Mouse (Mus musculus) lung, embryonic 14.5 days (tissue): ENCODE measurements around the gene Bud23. TPM values are rescaled to one million over a fixed set of nuclear protein-coding genes. Genes with fewer than 3 reads are reported as not detected.
A peak's percentile ranks its signal among the peaks of the same experiment; 100 is the strongest.

Experiments used
- ATAC-seq: fragments of 200-750 bp; cut with Nextera tagmentation; 2 replicates; pipeline ENCODE4 v1.8.0; 2017; ENCODE audit warnings: mild to moderate bottlenecking, moderate TSS enrichment, moderate library complexity; ENCODE audit not compliant: insufficient read depth
- DNase-seq: peaks from one replicate; pipeline ENCODE4 v3.0.0-alpha.2; 2015
- H3K27ac ChIP-seq: fragments of 300-500 bp; sonication (generic); 2 replicates; pipeline ENCODE4 v1.5.1; 2014; ENCODE audit warnings: low read depth, mild to moderate bottlenecking, moderate library complexity
- H3K27me3 ChIP-seq: fragments of 300-500 bp; sonication (generic); 2 replicates; pipeline ENCODE4 v1.6.1; 2014; ENCODE audit warnings: low read length, control low read depth; ENCODE audit not compliant: insufficient read depth
- H3K36me3 ChIP-seq: fragments of 300-500 bp; sonication (generic); 2 replicates; pipeline ENCODE4 v1.6.1; 2014; ENCODE audit warnings: control low read depth; ENCODE audit not compliant: insufficient read depth
- H3K4me1 ChIP-seq: fragments of 300-500 bp; sonication (generic); 2 replicates; pipeline ENCODE4 v1.6.1; 2014; ENCODE audit warnings: antibody characterized with exemption, control low read depth; ENCODE audit not compliant: insufficient read depth
- H3K4me2 ChIP-seq: fragments of 300-500 bp; sonication (generic); 2 replicates; pipeline ENCODE4 v1.6.1; 2014; ENCODE audit warnings: mild to moderate bottlenecking
- H3K4me3 ChIP-seq: fragments of 300-500 bp; sonication (generic); 2 replicates; pipeline ENCODE4 v1.5.1; 2014; ENCODE audit warnings: low read depth, low read length
- H3K9ac ChIP-seq: fragments of 300-500 bp; sonication (generic); 2 replicates; pipeline ENCODE4 v1.6.1; 2014
- H3K9me3 ChIP-seq: fragments of 300-500 bp; sonication (generic); 2 replicates; pipeline ENCODE4 v1.6.1; 2016; ENCODE audit warnings: low read depth, low read length, control low read depth
- CTCF ChIP-seq: IDR thresholded peaks from 2 replicates; pipeline ENCODE4 v1.5.1; 2016; ENCODE audit warnings: antibody characterized with exemption, low read depth
- WGBS: fragments of 180-500 bp; shearing (Covaris S2); extraction: QIAGEN DNeasy Blood & Tissue Kit; methylation state at CpG from one replicate; pipeline ENCODE4 v1.1.7; 2014; 5-methylcytosine and 5-hydroxymethylcytosine counted together
- polyA plus RNA-seq: library from polyadenylated mRNA; unstranded; fragments of >200 nt; fragmentation: Nextera tagmentation; extraction: Ambion mirVana; gene quantifications from 2 replicates; pipeline ENCODE4 v1.2.1, GENCODE M21; 2014

The Bud23 gene
- polyA plus RNA-seq, 1 experiment from 2014 or later, result 116 TPM

DNA sequence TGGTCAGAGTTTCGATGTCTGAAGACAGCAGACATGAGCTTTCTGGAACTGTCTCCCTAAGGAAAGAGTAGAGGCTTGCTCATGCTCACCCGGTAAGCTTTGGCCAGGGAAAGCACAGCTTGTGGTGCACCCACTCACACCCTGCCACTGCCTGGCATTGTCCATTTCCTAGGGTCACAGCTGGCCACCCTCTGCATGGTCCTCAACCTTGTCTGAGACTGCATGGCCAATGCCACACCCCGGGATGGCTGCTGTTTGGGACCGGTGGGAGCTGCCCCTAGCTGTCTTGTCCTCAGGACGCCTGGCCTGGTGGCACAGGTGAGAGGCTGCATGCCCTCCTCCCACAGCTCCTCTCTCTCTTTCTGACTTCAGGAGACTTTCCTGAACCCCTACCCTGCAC is 16.2 kb downstream of the Bud23 start:
- H3K36me3 ChIP-seq, result peaks cover 67% of the 10 kb centered on the region
- no peaks in the 10 kb centered on the region for H3K9me3 ChIP-seq
- H3K4me3 ChIP-seq, result no peak overlapping the region
- no peak overlapping the region for H3K4me2 ChIP-seq
- no peak overlapping the region for H3K9ac ChIP-seq
- 85% methylated on average over 5 of the region's 5 CpGs for WGBS
- ATAC-seq (no peak), DNase-seq (no peak)
- no peak for TF ChIP-seq CTCF
- no peaks in the 10 kb centered on the region for H3K4me1 ChIP-seq
- H3K27me3 ChIP-seq, result no peaks in the 10 kb centered on the region
- no peak overlapping the region for H3K27ac ChIP-seq

DNA sequence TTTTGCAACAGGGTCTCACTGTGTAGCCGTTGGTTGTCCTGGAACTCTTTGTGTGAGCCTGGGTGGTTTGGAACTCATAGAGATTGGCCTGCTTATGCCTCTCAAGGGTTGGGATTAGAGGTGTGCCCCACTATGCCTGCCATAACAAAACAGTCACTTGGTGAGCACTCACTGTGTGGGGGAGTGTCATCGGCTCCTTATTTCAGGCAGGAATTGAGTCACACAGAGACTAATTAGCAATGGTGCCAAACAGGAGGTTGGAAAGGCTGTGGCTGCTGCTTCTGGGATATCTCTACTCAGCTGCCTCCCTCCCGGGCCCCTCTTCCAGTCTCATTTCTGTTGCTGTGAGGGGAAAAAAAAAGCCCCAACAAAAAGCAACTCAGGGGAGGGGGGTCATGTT is 20.2 kb downstream of the Bud23 start:
- Histone ChIP-seq H3K9me3 (no peaks in the 10 kb centered on the region), H3K4me3 (no peak overlapping the region), H3K4me1 (no peaks in the 10 kb centered on the region), H3K4me2 (no peak overlapping the region), H3K27ac (no peak overlapping the region), H3K9ac (no peak overlapping the region), H3K36me3 (peaks cover 52% of the 10 kb centered on the region), H3K27me3 (no peaks in the 10 kb centered on the region)
- DNase-seq (no peak), ATAC-seq (no peak)
- 88% methylated on average over 3 of the region's 3 CpGs for WGBS
- no peak for TF ChIP-seq CTCF

DNA sequence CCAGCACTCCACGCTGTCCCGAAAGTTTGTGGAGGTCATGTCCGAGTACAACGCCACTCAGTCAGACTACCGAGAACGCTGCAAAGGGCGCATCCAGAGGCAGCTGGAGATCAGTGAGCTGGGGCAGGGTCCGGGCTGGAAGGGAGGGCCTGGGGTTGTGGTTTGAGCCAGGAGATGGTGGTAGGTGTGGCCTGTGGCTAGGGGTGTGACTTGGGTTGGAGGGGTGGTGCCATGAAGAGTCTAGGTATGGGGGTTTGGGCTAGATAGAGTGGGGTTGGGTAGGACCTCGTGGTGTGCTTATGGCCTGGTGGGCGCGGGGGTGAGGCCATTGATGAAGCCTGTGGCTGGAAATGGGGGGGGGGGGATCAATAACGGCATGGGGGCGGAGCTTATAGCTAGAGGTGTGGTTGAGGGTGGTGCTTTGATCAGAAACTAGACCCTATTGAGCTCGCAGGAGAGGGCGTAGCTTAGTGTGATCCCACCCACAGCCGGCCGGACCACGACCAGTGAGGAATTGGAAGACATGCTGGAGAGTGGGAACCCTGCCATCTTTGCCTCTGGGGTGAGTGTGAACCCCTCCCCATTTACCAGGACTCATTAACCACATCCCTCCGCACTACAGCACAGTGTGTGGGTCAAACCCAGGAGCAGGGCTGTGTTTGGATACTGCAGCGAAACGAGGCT is 22.5 kb downstream of the Bud23 start:
- DNase-seq (no peak), ATAC-seq (no peak; the same call in 1 of the 2 replicates)
- no peaks in the 10 kb centered on the region for H3K27me3 ChIP-seq
- no peak for TF ChIP-seq CTCF
- H3K9ac ChIP-seq, result no peak overlapping the region
- H3K4me1 ChIP-seq, result no peaks in the 10 kb centered on the region
- H3K4me2 ChIP-seq, result no peak overlapping the region
- peaks cover 44% of the 10 kb centered on the region for H3K36me3 ChIP-seq
- H3K27ac ChIP-seq, result no peak overlapping the region
- H3K9me3 ChIP-seq, result no peaks in the 10 kb centered on the region
- WGBS, result 54% methylated on average over 19 of the region's 21 CpGs
- no peak overlapping the region for H3K4me3 ChIP-seq

DNA sequence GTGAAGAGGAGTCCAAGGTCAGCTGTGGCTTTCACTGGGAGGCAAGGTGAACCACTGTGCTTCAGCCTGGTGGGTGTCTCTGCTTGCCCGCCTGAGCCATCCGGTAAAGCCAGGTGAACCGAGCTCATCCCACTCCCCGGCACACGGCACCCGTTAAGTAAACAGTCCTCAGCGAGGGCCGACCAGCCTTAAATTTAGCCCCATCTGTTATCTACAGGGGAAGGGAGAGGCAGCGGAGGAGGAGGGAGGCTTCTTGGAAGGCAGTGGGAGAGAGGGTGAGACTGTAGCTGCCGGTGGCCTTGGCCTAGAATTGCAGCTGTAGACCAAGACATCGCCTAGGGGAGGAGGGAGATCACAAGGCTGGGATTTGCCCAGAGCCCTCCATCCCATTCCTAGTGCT is 24.0 kb downstream of the Bud23 start:
- 36% methylated on average over 11 of the region's 11 CpGs for WGBS
- Histone ChIP-seq H3K4me1 (no peaks in the 10 kb centered on the region), H3K9ac (no peak overlapping the region), H3K27ac (no peak overlapping the region), H3K9me3 (no peaks in the 10 kb centered on the region), H3K36me3 (peaks cover 50% of the 10 kb centered on the region), H3K4me3 (no peak overlapping the region), H3K27me3 (no peaks in the 10 kb centered on the region), H3K4me2 (no peak overlapping the region)
- no peak for DNase-seq
- ATAC-seq, result 0 out of 2 replicates have a peak, but pooled peaks have one; percentile 28
- TF ChIP-seq CTCF, result no peak

DNA sequence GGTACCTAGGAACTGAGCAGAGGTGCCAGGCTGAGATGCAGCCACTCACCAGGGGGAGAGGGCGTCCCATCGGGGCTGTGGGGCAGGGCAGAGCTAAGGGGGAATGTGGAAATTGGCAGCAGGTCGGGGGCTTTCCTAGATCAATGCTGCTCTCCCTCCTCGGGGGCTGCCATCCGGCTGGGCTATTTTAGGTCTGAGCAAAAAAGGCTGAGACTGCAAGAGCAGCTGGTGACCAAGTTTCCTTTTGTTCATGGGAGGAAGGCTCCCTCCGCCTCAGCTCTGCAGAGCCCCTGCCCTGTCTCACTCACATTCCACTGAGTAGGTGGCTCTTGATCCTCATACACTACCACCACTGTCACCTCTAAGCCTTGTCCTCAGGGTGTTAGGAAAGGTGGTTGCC is 24.7 kb downstream of the Bud23 start:
- Histone ChIP-seq H3K36me3 (peaks cover 43% of the 10 kb centered on the region), H3K4me2 (no peak overlapping the region), H3K9ac (no peak overlapping the region), H3K27me3 (no peaks in the 10 kb centered on the region), H3K9me3 (no peaks in the 10 kb centered on the region), H3K4me1 (no peaks in the 10 kb centered on the region), H3K4me3 (no peak overlapping the region), H3K27ac (no peak overlapping the region)
- DNase-seq (no peak), ATAC-seq (no peak)
- TF ChIP-seq CTCF, result no peak
- 59% methylated on average over 6 of the region's 6 CpGs for WGBS

DNA sequence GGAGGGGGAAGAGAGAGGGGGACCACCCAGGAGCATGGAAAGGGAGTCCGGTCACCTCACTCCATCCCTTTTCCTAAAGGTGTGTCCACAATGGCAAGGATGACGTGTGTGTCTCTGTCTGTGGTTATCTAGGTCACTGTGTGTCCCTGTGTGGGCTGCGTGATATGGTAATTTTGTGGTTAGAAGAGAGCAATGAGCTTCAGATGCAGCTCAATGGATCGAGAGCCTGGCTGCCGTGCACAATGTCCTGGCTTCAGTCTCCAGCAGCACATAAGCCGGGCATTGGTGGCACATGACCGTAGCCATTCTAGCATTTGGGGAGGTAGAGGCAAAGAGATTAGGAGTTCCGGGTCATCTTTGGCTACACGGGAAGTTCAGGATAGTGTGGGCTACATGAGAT is 25.2 kb downstream of the Bud23 start:
- H3K4me3 ChIP-seq, result no peak overlapping the region
- 82% methylated on average over 9 of the region's 9 CpGs for WGBS
- ATAC-seq (no peak), DNase-seq (no peak)
- H3K9ac ChIP-seq, result no peak overlapping the region
- H3K27me3 ChIP-seq, result no peaks in the 10 kb centered on the region
- no peak for TF ChIP-seq CTCF
- H3K4me1 ChIP-seq, result no peaks in the 10 kb centered on the region
- no peaks in the 10 kb centered on the region for H3K9me3 ChIP-seq
- H3K27ac ChIP-seq, result no peak overlapping the region
- H3K36me3 ChIP-seq, result peaks cover 38% of the 10 kb centered on the region
- H3K4me2 ChIP-seq, result no peak overlapping the region

DNA sequence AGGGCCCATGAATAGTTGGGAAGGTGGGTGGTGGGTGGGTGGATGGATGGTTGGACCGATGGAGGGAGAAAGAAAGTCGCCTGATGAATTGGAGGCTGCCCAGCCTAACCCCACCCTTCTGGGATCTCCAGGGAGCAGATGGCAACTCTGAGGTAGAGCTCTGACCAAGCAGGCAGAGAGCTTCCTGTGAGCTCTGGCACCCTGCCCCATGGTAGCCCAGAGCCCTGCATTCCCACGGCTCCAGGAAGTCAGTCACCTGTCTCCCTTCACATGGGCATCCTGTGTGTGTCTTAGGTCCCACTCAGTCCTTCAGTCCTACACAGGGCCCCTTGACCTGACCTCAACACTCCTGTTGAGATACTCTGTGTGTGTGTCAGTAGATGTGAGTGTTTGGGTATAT is 26.8 kb downstream of the Bud23 start:
- no peak overlapping the region for H3K4me3 ChIP-seq
- no peaks in the 10 kb centered on the region for H3K9me3 ChIP-seq
- DNase-seq, result no peak
- ATAC-seq, result no peak
- TF ChIP-seq CTCF, result no peak
- H3K4me2 ChIP-seq, result no peak overlapping the region
- WGBS, result 88% methylated on average over 3 of the region's 3 CpGs
- no peak overlapping the region for H3K27ac ChIP-seq
- H3K9ac ChIP-seq, result no peak overlapping the region
- no peaks in the 10 kb centered on the region for H3K27me3 ChIP-seq
- peaks cover 34% of the 10 kb centered on the region for H3K36me3 ChIP-seq
- no peaks in the 10 kb centered on the region for H3K4me1 ChIP-seq
